Mouse (Mus musculus): Measurements from ENCODE around the gene Thop1. TPM values are rescaled to one million over a fixed set of nuclear protein-coding genes. Genes with fewer than 3 reads are reported as not detected.

The Thop1 gene
- polyA plus RNA-seq, 1 experiment from 2014 or later: 35.9 TPM

DNA sequence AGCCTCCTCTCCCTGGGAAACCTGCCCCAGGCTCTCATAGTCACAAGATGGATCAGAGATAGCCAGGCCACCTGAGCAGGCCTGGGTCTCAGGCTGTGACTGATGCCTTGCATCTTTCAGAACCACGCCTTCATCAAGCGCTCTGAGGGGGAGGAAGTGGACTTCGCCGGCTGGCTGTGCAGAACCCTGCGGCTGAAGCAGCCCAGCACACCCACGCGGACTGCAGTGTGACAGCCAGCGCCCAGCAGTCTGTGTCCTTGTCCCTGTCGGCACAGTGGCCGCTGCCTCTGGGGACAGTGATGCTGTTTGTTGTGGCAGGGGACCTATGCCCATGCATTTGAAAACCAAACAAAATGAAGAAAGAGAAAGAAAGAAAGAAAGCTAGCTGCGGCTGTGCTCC lies 53.7 kb downstream of the Thop1 start:
- ATAC-seq (ENCODE audit: low FRiP score): no peak
- Histone ChIP-seq H3K9ac (no peak overlapping the region), H3K36me3 (replicated peaks; ENCODE audit: control insufficient read depth, insufficient read depth) (peaks cover 65% of the 10 kb centered on the region)

More for the DNA sequence above, 53.7 kb downstream of the Thop1 start:
- Histone ChIP-seq H3K4me3 (replicated peaks; ENCODE audit: low read length) (no peak overlapping the region), H3K27me3 (ENCODE audit: control insufficient read depth, insufficient read depth, low read length) (peaks cover 3% of the 10 kb centered on the region; the same call in 1 of the 2 replicates), H3K4me2 (replicated peaks) (no peak overlapping the region), H3K9me3 (ENCODE audit: control insufficient read depth, low read length) (no peaks in the 10 kb centered on the region), H3K4me1 (replicated peaks; ENCODE audit: control insufficient read depth, insufficient read depth, low read length) (no peaks in the 10 kb centered on the region), H3K27ac (no peak overlapping the region)
- whole genome bisulfite sequencing: 82% methylated on average over 11 of the region's 11 CpGs
- no peak for DNase-seq (ENCODE audit: low spot score)

Small RNAs within 50 kb of the gene (microRNA-seq; reads per million reads assigned to microRNA genes)
- gene Mir5615-1: not detected
- gene Mir5615-2: not detected

Other genes starting within 250 kb of the Thop1 start
- gene Oaz1, start 243.4 kb upstream of the Thop1 start, polyA plus RNA-seq (2014; fragmentation: Nextera tagmentation; extraction: Ambion mirVana): 1,195 and 1,204 TPM in 2 replicates
- gene Lingo3, start 226.0 kb upstream of the Thop1 start, polyA plus RNA-seq (2014; fragmentation: Nextera tagmentation; extraction: Ambion mirVana): 9.9 and 14.3 TPM in 2 replicates
- gene Lsm7, start 214.8 kb upstream of the Thop1 start, polyA plus RNA-seq (2014; fragmentation: Nextera tagmentation; extraction: Ambion mirVana): 241 and 287 TPM in 2 replicates
- gene Sppl2b, start 214.8 kb upstream of the Thop1 start, polyA plus RNA-seq (2014; fragmentation: Nextera tagmentation; extraction: Ambion mirVana): 69.3 and 70.3 TPM in 2 replicates
- gene Tmprss9, start 198.2 kb upstream of the Thop1 start, polyA plus RNA-seq (2014; fragmentation: Nextera tagmentation; extraction: Ambion mirVana): 0.09 and 0.17 TPM in 2 replicates
- 311 and 351 TPM in 2 replicates for gene Timm13, start 169.1 kb upstream of the Thop1 start, polyA plus RNA-seq (2014; fragmentation: Nextera tagmentation; extraction: Ambion mirVana)
- gene Lmnb2, start 151.8 kb upstream of the Thop1 start, polyA plus RNA-seq (2014; fragmentation: Nextera tagmentation; extraction: Ambion mirVana): 12.9 and 13.8 TPM in 2 replicates
- gene Gadd45b, start 140.0 kb upstream of the Thop1 start, polyA plus RNA-seq (2014; fragmentation: Nextera tagmentation; extraction: Ambion mirVana): 6.2 and 8.0 TPM in 2 replicates
- 17.7 and 20.9 TPM in 2 replicates for gene Gng7, start 55.1 kb upstream of the Thop1 start, polyA plus RNA-seq (2014; fragmentation: Nextera tagmentation; extraction: Ambion mirVana)
- gene Diras1, start 44.4 kb upstream of the Thop1 start, polyA plus RNA-seq (2014; fragmentation: Nextera tagmentation; extraction: Ambion mirVana): 29.7 and 32.2 TPM in 2 replicates
- gene Slc39a3, start 32.6 kb upstream of the Thop1 start, polyA plus RNA-seq (2014; fragmentation: Nextera tagmentation; extraction: Ambion mirVana): 33.7 and 33.8 TPM in 2 replicates
- 260 and 276 TPM in 2 replicates for gene Sgta, start 9.9 kb upstream of the Thop1 start, polyA plus RNA-seq (2014; fragmentation: Nextera tagmentation; extraction: Ambion mirVana)
- 0.09 and 0.32 TPM in 2 replicates for gene Creb3l3, start 28.8 kb downstream of the Thop1 start, polyA plus RNA-seq (2014; fragmentation: Nextera tagmentation; extraction: Ambion mirVana)
- 222 and 230 TPM in 2 replicates for gene Map2k2, start 35.9 kb downstream of the Thop1 start, polyA plus RNA-seq (2014; fragmentation: Nextera tagmentation; extraction: Ambion mirVana)
- 12.4 and 14.4 TPM in 2 replicates for gene Zbtb7a, start 65.2 kb downstream of the Thop1 start, polyA plus RNA-seq (2014; fragmentation: Nextera tagmentation; extraction: Ambion mirVana)
- gene Pias4, start 97.9 kb downstream of the Thop1 start, polyA plus RNA-seq (2014; fragmentation: Nextera tagmentation; extraction: Ambion mirVana): 43.7 and 48.3 TPM in 2 replicates
- gene Eef2, start 106.6 kb downstream of the Thop1 start, polyA plus RNA-seq (2014; fragmentation: Nextera tagmentation; extraction: Ambion mirVana): 413 and 447 TPM in 2 replicates
- gene Dapk3, start 113.0 kb downstream of the Thop1 start, polyA plus RNA-seq (2014; fragmentation: Nextera tagmentation; extraction: Ambion mirVana): 68.2 and 76.7 TPM in 2 replicates
- gene 4930442H23Rik, start 113.8 kb downstream of the Thop1 start, polyA plus RNA-seq (2014; fragmentation: Nextera tagmentation; extraction: Ambion mirVana): 0.33 TPM in 1 of 2 replicates, not detected in the other
- gene Nmrk2, start 132.0 kb downstream of the Thop1 start, polyA plus RNA-seq (2014; fragmentation: Nextera tagmentation; extraction: Ambion mirVana): 0.14 TPM in 1 of 2 replicates, not detected in the other
- gene Atcay, start 160.8 kb downstream of the Thop1 start, polyA plus RNA-seq (2014; fragmentation: Nextera tagmentation; extraction: Ambion mirVana): 80.2 and 83.1 TPM in 2 replicates
- 24.2 and 25.4 TPM in 2 replicates for gene Zfr2, start 163.1 kb downstream of the Thop1 start, polyA plus RNA-seq (2014; fragmentation: Nextera tagmentation; extraction: Ambion mirVana)
- gene Matk, start 182.9 kb downstream of the Thop1 start, polyA plus RNA-seq (2014; fragmentation: Nextera tagmentation; extraction: Ambion mirVana): 30.2 and 37.0 TPM in 2 replicates
- gene Mrpl54, start 196.9 kb downstream of the Thop1 start, polyA plus RNA-seq (2014; fragmentation: Nextera tagmentation; extraction: Ambion mirVana): 136 and 142 TPM in 2 replicates
- 26.4 and 31.5 TPM in 2 replicates for gene Apba3, start 196.9 kb downstream of the Thop1 start, polyA plus RNA-seq (2014; fragmentation: Nextera tagmentation; extraction: Ambion mirVana)
- gene Tjp3, start 221.5 kb downstream of the Thop1 start, polyA plus RNA-seq (2014; fragmentation: Nextera tagmentation; extraction: Ambion mirVana): 3.9 and 6.0 TPM in 2 replicates
- gene Pip5k1c, start 222.9 kb downstream of the Thop1 start, polyA plus RNA-seq (2014; fragmentation: Nextera tagmentation; extraction: Ambion mirVana): 137 and 151 TPM in 2 replicates